Mouse (Mus musculus) G1E (cell line): ENCODE measurements around the gene Cda.

Experiments
- CTCF ChIP-seq: IDR thresholded peaks from 2 replicates; pipeline ENCODE4 v1.5.1; 2012; ENCODE audit warnings: low read depth, low read length, inconsistent platforms, mixed read lengths
- GATA1 ChIP-seq: IDR thresholded peaks from 2 replicates; pipeline ENCODE4 v1.6.1; 2012; ENCODE audit warnings: borderline replicate concordance, low read length, inconsistent platforms, mixed read lengths
- POLR2AphosphoS5 ChIP-seq: IDR thresholded peaks from 2 replicates; pipeline ENCODE4 v1.6.1; 2012; ENCODE audit warnings: low read depth, low read length, inconsistent platforms; ENCODE audit not compliant: insufficient replicate concordance
- TAL1 ChIP-seq: conservative IDR thresholded peaks from 2 replicates; pipeline ENCODE4 v1.6.1; 2012; ENCODE audit warnings: low read depth, low read length, inconsistent platforms, mixed read lengths

DNA sequence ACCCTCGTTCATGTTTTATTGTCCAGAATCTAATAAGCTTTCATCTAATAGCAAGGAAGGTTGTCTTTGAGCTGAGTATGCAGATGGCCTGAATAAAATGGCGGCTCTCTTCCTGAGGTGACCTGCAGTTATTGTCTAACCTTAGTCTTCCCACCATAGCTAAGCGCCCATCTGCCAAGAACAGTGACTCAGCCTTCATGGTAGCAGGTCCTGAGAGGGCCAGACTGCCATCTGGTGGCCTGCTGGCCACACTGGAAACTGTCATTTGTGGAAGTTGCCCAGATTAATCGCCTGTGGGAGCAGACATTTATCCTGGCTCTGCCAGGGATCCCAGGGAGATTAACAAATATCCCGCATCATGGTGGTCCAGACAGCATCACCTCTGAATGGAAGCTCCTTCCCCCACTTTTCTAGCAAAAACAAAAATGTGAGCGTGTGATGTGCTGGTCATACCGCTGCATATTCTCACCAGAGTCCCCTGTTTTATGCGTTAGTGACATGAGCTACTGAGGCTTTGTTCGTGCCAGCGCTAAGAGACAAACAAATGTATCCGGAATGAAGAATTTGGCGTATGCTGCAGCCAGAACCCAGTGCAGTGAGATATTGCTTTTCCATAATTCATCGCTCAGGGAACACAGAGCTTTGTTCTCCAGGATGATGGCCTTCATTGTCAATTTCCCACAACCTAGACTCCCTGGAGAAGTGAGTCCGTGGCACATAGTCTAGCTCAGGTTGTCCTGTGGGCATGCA lies 11.5 kb upstream of the Cda start:
- TF ChIP-seq TAL1 (no peak), CTCF (no peak), GATA1 (no peak), POLR2AphosphoS5 (no peak)
